Mouse (Mus musculus): ENCODE data around the gene Snx30. TPM values are rescaled to one million over a fixed set of nuclear protein-coding genes. Genes with fewer than 3 reads are reported as not detected.

Snx30 gene
- total RNA-seq (2021): 10 to 100 TPM; 13.2 to 14.0 TPM
- long read RNA-seq, experiment 1, full-length matches to known transcripts: 1 of 3 reads
- long read RNA-seq, experiment 1, partial matches to known transcripts: 0 of 3 reads
- long read RNA-seq, experiment 1, other reads (novel, unspliced or antisense): 2 of 3 reads
- long read RNA-seq, experiment 2, full-length matches to known transcripts: 6 of 10 reads
- long read RNA-seq, experiment 2, partial matches to known transcripts: 1 of 10 reads
- long read RNA-seq, experiment 2, other reads (novel, unspliced or antisense): 3 of 10 reads

GRCm38 (mm10) chr4:59805181-59805967 lies at the start of gene Snx30:
TSS of gene Snx30 (plus strand) at chr4:59805840.
- peak; percentile 71 to 77 for DNase-seq (ENCODE audit: low spot score in 2 of 2)

GRCm38 (mm10) chr4:59756332-59757082 lies 49.1 kb upstream of the Snx30 start:
- DNase-seq (ENCODE audit: low spot score in 2 of 2): peak in 1 of 2 experiments; percentile 36

GRCm38 (mm10) chr4:59757452-59758435 lies 47.9 kb upstream of the Snx30 start:
- DNase-seq (ENCODE audit: low spot score in 2 of 2): no peak

- DNase-seq (ENCODE audit: low spot score in 2 of 2): no peak
Measured at GRCm38 (mm10) chr4:59760016-59760415, 45.6 kb upstream of the Snx30 start.

GRCm38 (mm10) chr4:59760636-59761364 lies 44.8 kb upstream of the Snx30 start:
- no peak for DNase-seq (ENCODE audit: low spot score in 2 of 2)

GRCm38 (mm10) chr4:59761365-59761729 lies 44.3 kb upstream of the Snx30 start:
- DNase-seq (ENCODE audit: low spot score in 2 of 2): no peak

- DNase-seq (ENCODE audit: low spot score in 2 of 2): no peak
Measured at GRCm38 (mm10) chr4:59764950-59765349, 40.7 kb upstream of the Snx30 start.

GRCm38 (mm10) chr4:59765385-59766005 lies 40.1 kb upstream of the Snx30 start:
- DNase-seq (ENCODE audit: low spot score in 2 of 2): no peak

- DNase-seq (ENCODE audit: low spot score in 2 of 2): no peak
Measured at GRCm38 (mm10) chr4:59767717-59768116, 37.9 kb upstream of the Snx30 start.

GRCm38 (mm10) chr4:59772171-59772879 lies 33.3 kb upstream of the Snx30 start:
- no peak for DNase-seq (ENCODE audit: low spot score in 2 of 2)

- DNase-seq (ENCODE audit: low spot score in 2 of 2): no peak
Measured at GRCm38 (mm10) chr4:59777828-59778227, 27.8 kb upstream of the Snx30 start.

GRCm38 (mm10) chr4:59780568-59780967 lies 25.1 kb upstream of the Snx30 start:
- DNase-seq (ENCODE audit: low spot score in 2 of 2): no peak

GRCm38 (mm10) chr4:59782853-59783684 lies 22.6 kb upstream of the Snx30 start:
- DNase-seq (ENCODE audit: low spot score in 2 of 2): no peak

GRCm38 (mm10) chr4:59783685-59784279 lies 21.9 kb upstream of the Snx30 start:
- DNase-seq (ENCODE audit: low spot score in 2 of 2): peak; percentile 78 to 88

- no peak for DNase-seq (ENCODE audit: low spot score in 2 of 2)
Measured at GRCm38 (mm10) chr4:59785412-59785811, 20.2 kb upstream of the Snx30 start.

- DNase-seq (ENCODE audit: low spot score in 2 of 2): peak; percentile 41 to 50
Measured at GRCm38 (mm10) chr4:59786661-59787060, 19.0 kb upstream of the Snx30 start.

GRCm38 (mm10) chr4:59787126-59787525 lies 18.5 kb upstream of the Snx30 start:
- DNase-seq (ENCODE audit: low spot score in 2 of 2): no peak

GRCm38 (mm10) chr4:59789015-59789414 lies 16.6 kb upstream of the Snx30 start:
- no peak for DNase-seq (ENCODE audit: low spot score in 2 of 2)

Measured in adrenal gland, postnatal 4 days (tissue).